Mouse (Mus musculus) MEL (cell line): ENCODE data around the gene Arnt. TPM values are rescaled to one million over a fixed set of nuclear protein-coding genes. Genes with fewer than 3 reads are reported as not detected.

Experiments
- DNase-seq: peaks from one replicate; pipeline ENCODE4 v3.0.0; 2011; ENCODE audit warnings: low read depth, low spot score
- H3K27ac ChIP-seq: 2 replicates; pipeline ENCODE4 v1.5.1; 2012; ENCODE audit warnings: low read depth, mild to moderate bottlenecking, control low read depth, low read length, moderate library complexity; ENCODE audit not compliant: control insufficient read depth
- H3K27me3 ChIP-seq, 2 experiments: fragments of 150-350 bp in 1 of 2; sonication (generic) in 1 of 2; 2 replicates each; pipeline ENCODE4 v1.6.1; 2012; ENCODE audit warnings: low read length in 2 of 2, mild to moderate bottlenecking in 2 of 2, improper control_type of control experiment in 1 of 2, moderate library complexity in 1 of 2; ENCODE audit not compliant: insufficient read depth in 2 of 2, control insufficient read depth in 1 of 2
- H3K36me3 ChIP-seq, 2 experiments: 2 replicates each; pipeline ENCODE4 v1.6.1; 2012 to 2014; ENCODE audit warnings: low read length in 2 of 2, improper control_type of control experiment in 1 of 2, inconsistent platforms in 1 of 2, mild to moderate bottlenecking in 1 of 2; ENCODE audit not compliant: insufficient read depth in 2 of 2, control insufficient read depth in 1 of 2
- H3K4me1 ChIP-seq, 2 experiments: fragments of 150-350 bp in 1 of 2; sonication (generic) in 1 of 2; 2 replicates each; pipeline ENCODE4 v1.6.1; 2012; ENCODE audit warnings: low read length in 2 of 2, improper control_type of control experiment in 1 of 2, mild to moderate bottlenecking in 1 of 2; ENCODE audit not compliant: insufficient read depth in 2 of 2, control insufficient read depth in 1 of 2
- H3K4me3 ChIP-seq, 2 experiments: fragments of 150-350 bp in 1 of 2; sonication (generic) in 1 of 2; 2 replicates each; pipeline ENCODE4 v1.5.1; 2012; ENCODE audit warnings: low read depth in 2 of 2, low read length in 2 of 2, mild to moderate bottlenecking in 2 of 2, moderate library complexity in 2 of 2, control low read depth in 1 of 2, improper control_type of control experiment in 1 of 2; ENCODE audit not compliant: control insufficient read depth in 1 of 2, insufficient read depth in 1 of 2
- H3K79me2 ChIP-seq: 2 replicates; pipeline ENCODE4 v1.6.1; 2012; ENCODE audit warnings: mild to moderate bottlenecking, low read length, moderate library complexity; ENCODE audit not compliant: control insufficient read depth, poor library complexity, insufficient read depth
- H3K9ac ChIP-seq: 2 replicates; pipeline ENCODE4 v1.6.1; 2012; ENCODE audit warnings: low read depth, mild to moderate bottlenecking, control low read depth, low read length, moderate library complexity; ENCODE audit not compliant: control insufficient read depth, poor library complexity, severe bottlenecking
- H3K9me3 ChIP-seq: fragments of 150-350 bp; sonication (generic); replicated peaks from 2 replicates; pipeline ENCODE4 v1.6.1; 2012; ENCODE audit warnings: mild to moderate bottlenecking, low read length, improper control_type of control experiment, moderate library complexity; ENCODE audit not compliant: insufficient read depth
- BHLHE40 ChIP-seq: IDR thresholded peaks from 2 replicates; pipeline ENCODE4 v1.6.1; 2012; ENCODE audit warnings: low read depth, mild to moderate bottlenecking, inconsistent platforms, low read length, improper control_type of control experiment, borderline replicate concordance
- CHD1 ChIP-seq: IDR thresholded peaks from 2 replicates; pipeline ENCODE4 v1.6.1; 2012; ENCODE audit warnings: low read depth, mild to moderate bottlenecking, inconsistent platforms, low read length, improper control_type of control experiment
- ELF1 ChIP-seq: IDR thresholded peaks from 2 replicates; pipeline ENCODE4 v1.6.1; 2014; ENCODE audit warnings: low read depth, mild to moderate bottlenecking, inconsistent platforms, low read length, improper control_type of control experiment, moderate library complexity
- EP300 ChIP-seq, 2 experiments: IDR thresholded peaks; 2 replicates each; pipeline ENCODE4 v1.6.1; 2011; ENCODE audit warnings: improper control_type of control experiment in 2 of 2, low read length in 2 of 2, low read depth in 1 of 2, mild to moderate bottlenecking in 1 of 2
- ETS1 ChIP-seq: IDR thresholded peaks from 2 replicates; pipeline ENCODE4 v1.6.1; 2012; ENCODE audit warnings: low read depth, mild to moderate bottlenecking, inconsistent platforms, low read length, improper control_type of control experiment, moderate library complexity
- GABPA ChIP-seq: IDR thresholded peaks from 2 replicates; pipeline ENCODE4 v1.6.1; 2012; ENCODE audit warnings: low read depth, mild to moderate bottlenecking, inconsistent platforms, low read length, improper control_type of control experiment, moderate library complexity
- GATA1 ChIP-seq: IDR thresholded peaks from 2 replicates; pipeline ENCODE4 v1.6.1; 2011; ENCODE audit warnings: low read depth, low read length, improper control_type of control experiment
- JUND ChIP-seq: IDR thresholded peaks from 2 replicates; pipeline ENCODE4 v1.6.1; 2011; ENCODE audit warnings: low read depth, mild to moderate bottlenecking, improper control_type of control experiment, low read length
- KAT2A ChIP-seq: conservative IDR thresholded peaks from 2 replicates; pipeline ENCODE4 v1.6.1; 2012; ENCODE audit warnings: low read depth, low read length, improper control_type of control experiment, inconsistent platforms
- MAFK ChIP-seq: IDR thresholded peaks from 2 replicates; pipeline ENCODE4 v1.6.1; 2011; ENCODE audit warnings: low read depth, mild to moderate bottlenecking, low read length, improper control_type of control experiment, borderline replicate concordance
- MAX ChIP-seq: IDR thresholded peaks from 2 replicates; pipeline ENCODE4 v1.6.1; 2011; ENCODE audit warnings: low read length, improper control_type of control experiment
- MAZ ChIP-seq: IDR thresholded peaks from 2 replicates; pipeline ENCODE4 v1.6.1; 2012; ENCODE audit warnings: low read depth, mild to moderate bottlenecking, inconsistent platforms, low read length, improper control_type of control experiment
- MEF2A ChIP-seq: IDR thresholded peaks from 2 replicates; pipeline ENCODE4 v1.6.1; 2014; ENCODE audit warnings: low read depth, mild to moderate bottlenecking, inconsistent platforms, low read length, improper control_type of control experiment; ENCODE audit not compliant: poor library complexity, insufficient replicate concordance, severe bottlenecking; ENCODE audit errors: extremely low read depth
- MXI1 ChIP-seq: IDR thresholded peaks from 2 replicates; pipeline ENCODE4 v1.6.1; 2011; ENCODE audit warnings: mild to moderate bottlenecking, low read depth, low read length, improper control_type of control experiment
- MYB ChIP-seq: IDR thresholded peaks from 2 replicates; pipeline ENCODE4 v1.6.1; 2011; ENCODE audit warnings: mild to moderate bottlenecking, low read depth, low read length, improper control_type of control experiment
- NELFE ChIP-seq: IDR thresholded peaks from 2 replicates; pipeline ENCODE4 v1.6.1; 2011; ENCODE audit warnings: low read depth, low read length, improper control_type of control experiment
- NRF1 ChIP-seq: IDR thresholded peaks from 2 replicates; pipeline ENCODE4 v1.6.1; 2014; ENCODE audit warnings: low read depth, mild to moderate bottlenecking, inconsistent platforms, low read length, improper control_type of control experiment, moderate library complexity; ENCODE audit not compliant: poor library complexity, insufficient read depth, severe bottlenecking
- POLR2A ChIP-seq, 2 experiments: IDR thresholded peaks; 2 replicates each; pipeline ENCODE4 v1.6.1; 2011 to 2012; ENCODE audit warnings: low read length in 2 of 2, mild to moderate bottlenecking in 2 of 2, control low read depth in 1 of 2, improper control_type of control experiment in 1 of 2, low read depth in 1 of 2, moderate library complexity in 1 of 2; ENCODE audit not compliant: control insufficient read depth in 1 of 2, insufficient read depth in 1 of 2, poor library complexity in 1 of 2
- RCOR1 ChIP-seq: IDR thresholded peaks from 2 replicates; pipeline ENCODE4 v1.6.1; 2012; ENCODE audit warnings: low read depth, mild to moderate bottlenecking, inconsistent platforms, low read length, improper control_type of control experiment
- SIN3A ChIP-seq: IDR thresholded peaks from 2 replicates; pipeline ENCODE4 v1.6.1; 2012; ENCODE audit warnings: low read length, improper control_type of control experiment, inconsistent platforms
- TBP ChIP-seq: IDR thresholded peaks from 2 replicates; pipeline ENCODE4 v1.8.0; 2011; ENCODE audit warnings: low read depth, low read length, improper control_type of control experiment
- TCF12 ChIP-seq: IDR thresholded peaks from 2 replicates; pipeline ENCODE4 v1.6.1; 2014; ENCODE audit warnings: low read depth, mild to moderate bottlenecking, inconsistent platforms, low read length, improper control_type of control experiment, moderate library complexity
- UBTF ChIP-seq: IDR thresholded peaks from 2 replicates; pipeline ENCODE4 v1.6.1; 2012; ENCODE audit warnings: low read depth, mild to moderate bottlenecking, inconsistent platforms, low read length, improper control_type of control experiment, moderate library complexity, borderline replicate concordance; ENCODE audit not compliant: insufficient read depth
- USF2 ChIP-seq, 2 experiments: IDR thresholded peaks; 2 replicates each; pipeline ENCODE4 v1.6.1; 2011 to 2012; ENCODE audit warnings: improper control_type of control experiment in 2 of 2, low read length in 2 of 2, borderline replicate concordance in 1 of 2, inconsistent platforms in 1 of 2, low read depth in 1 of 2, mild to moderate bottlenecking in 1 of 2; ENCODE audit not compliant: insufficient read depth in 1 of 2
- ZC3H11A ChIP-seq: IDR thresholded peaks from 2 replicates; pipeline ENCODE4 v1.6.1; 2012; ENCODE audit warnings: low read depth, mild to moderate bottlenecking, inconsistent platforms, low read length, improper control_type of control experiment
- ZMIZ1 ChIP-seq: IDR thresholded peaks from 2 replicates; pipeline ENCODE4 v1.6.1; 2012; ENCODE audit warnings: low read depth, mild to moderate bottlenecking, inconsistent platforms, low read length, improper control_type of control experiment, moderate library complexity
- polyA plus RNA-seq, 2 experiments: library from polyadenylated mRNA; stranded (reverse) in 1 of 2; unstranded in 1 of 2; fragments of >175 nt in 1 of 2; fragments of >200 nt in 1 of 2; gene quantifications; 2 replicates each; pipeline versions ENCODE4 v1.2.1 to v1.2.4; 2012; ENCODE audit warnings: low replicate concordance in 2 of 2, low read depth in 1 of 2; ENCODE audit not compliant: insufficient read length in 2 of 2, insufficient read depth in 1 of 2, missing spikeins in 1 of 2
- total RNA-seq: library from RNA; depleted of rRNA; stranded (reverse); fragments of 300-350 nt; gene quantifications from 2 replicates; pipeline ENCODE4 v1.2.3, GENCODE M21; 2012

The Arnt gene
- total and polyA plus RNA-seq, 3 experiments = 16.4 to 90.7 (median 62.4) TPM

GRCm38 (mm10) chr3:95450915-95451314 is 16.7 kb downstream of the Arnt start:
- Histone ChIP-seq H3K9me3 (no peaks in the 10 kb centered on the region), H3K79me2 (peaks cover 3% of the 10 kb centered on the region; the same call in 1 of the 2 replicates), H3K9ac (no peak overlapping the region), H3K4me1 (peaks cover 0 to 6% of the 10 kb centered on the region in 2 experiments; a peak in 2 of 4 replicates), H3K36me3 (peaks cover 5 to 43% of the 10 kb centered on the region in 2 experiments), H3K27ac (no peak overlapping the region), H3K27me3 (no peaks in the 10 kb centered on the region), H3K4me3 (no peak overlapping the region)
- peak; percentile 45; the same call in 1 of the 2 replicates for TF ChIP-seq CHD1
- no peak for TF ChIP-seq NELFE
- no peak for DNase-seq

- peaks cover 6 to 32% of the 10 kb centered on the region in 2 experiments for H3K36me3 ChIP-seq
- DNase-seq = peak; percentile 51
These were observed 22.2 kb downstream of the Arnt start for GRCm38 (mm10) chr3:95456367-95456766.

GRCm38 (mm10) chr3:95457758-95458157 is 23.6 kb downstream of the Arnt start:
- DNase-seq = no peak
- no peaks in the 10 kb centered on the region for H3K27me3 ChIP-seq
- no peak overlapping the region for H3K9ac ChIP-seq
- H3K4me1 ChIP-seq = peaks cover 0 to 14% of the 10 kb centered on the region in 2 experiments; a peak in 3 of 4 replicates
- H3K4me3 ChIP-seq = no peak overlapping the region
- no peaks in the 10 kb centered on the region for H3K79me2 ChIP-seq
- no peaks in the 10 kb centered on the region for H3K9me3 ChIP-seq
- no peak overlapping the region for H3K27ac ChIP-seq
- TF ChIP-seq MAFK (no peak), EP300 (IDR thresholded peaks at IDR 0.05; ENCODE audit: low read depth in 1 of 2, low read length in 2 of 2) (no peak; a peak in 1 of 4 replicates), KAT2A (no peak), MYB (no peak), MAX (no peak), UBTF (no peak), MEF2A (no peak), ELF1 (no peak), USF2 (IDR thresholded peaks at IDR 0.05; ENCODE audit: borderline replicate concordance in 1 of 2, insufficient read depth in 1 of 2, low read depth in 1 of 2, low read length in 2 of 2) (no peak), ZC3H11A (no peak), RCOR1 (no peak), TBP (no peak), NRF1 (no peak), BHLHE40 (no peak), MXI1 (no peak), GABPA (no peak), GATA1 (no peak), JUND (no peak)
- H3K36me3 ChIP-seq = peaks cover 6 to 30% of the 10 kb centered on the region in 2 experiments

More at GRCm38 (mm10) chr3:95456367-95456766, 22.2 kb downstream of the Arnt start:
- Histone ChIP-seq H3K27ac (no peak overlapping the region), H3K4me1 (peaks cover 0 to 14% of the 10 kb centered on the region in 2 experiments; a peak in 3 of 4 replicates), H3K9me3 (no peaks in the 10 kb centered on the region), H3K79me2 (no peaks in the 10 kb centered on the region), H3K4me3 (no peak overlapping the region), H3K9ac (no peak overlapping the region), H3K27me3 (no peaks in the 10 kb centered on the region)
- TF ChIP-seq TCF12 (no peak), JUND (no peak), UBTF (no peak), GATA1 (peak; percentile 47; the same call in 1 of the 2 replicates), EP300 (IDR thresholded peaks at IDR 0.05; ENCODE audit: low read depth in 1 of 2, low read length in 2 of 2) (peak in 1 of 2 experiments; percentile 33; a peak in 1 of 4 replicates), POLR2A (IDR thresholded peaks at IDR 0.05; ENCODE audit: control insufficient read depth in 1 of 2, insufficient read depth in 1 of 2, low read depth in 1 of 2, low read length in 2 of 2, poor library complexity in 1 of 2) (no peak), MAX (peak; percentile 21; the same call in 1 of the 2 replicates), TBP (no peak), ZMIZ1 (no peak), CHD1 (no peak), ETS1 (peak; percentile 38; the same call in 1 of the 2 replicates), SIN3A (no peak), MAZ (no peak)
